Mouse (Mus musculus) midbrain, postnatal 0 days (tissue): ENCODE data around the gene Adamtsl1. TPM values are rescaled to one million over a fixed set of nuclear protein-coding genes. Genes with fewer than 3 reads are reported as not detected.

ENCODE experiments used
- ATAC-seq: fragments of 200-750 bp; cut with Nextera tagmentation; 2 replicates; pipeline ENCODE4 v1.8.0; 2017; ENCODE audit warnings: moderate number of reproducible peaks, mild to moderate bottlenecking, moderate TSS enrichment, moderate library complexity; ENCODE audit not compliant: low FRiP score
- DNase-seq: peaks from one replicate; pipeline ENCODE4 v3.0.0-alpha.2; 2015; ENCODE audit warnings: low spot score
- H3K27ac ChIP-seq: fragments of 300-500 bp; sonication (generic); 2 replicates; pipeline ENCODE4 v1.5.1; 2014; ENCODE audit warnings: low read depth, mild to moderate bottlenecking, low read length, mixed read lengths
- H3K27me3 ChIP-seq: fragments of 300-500 bp; sonication (generic); 2 replicates; pipeline ENCODE4 v1.6.1; 2014; ENCODE audit warnings: low read length, control low read depth, mixed read lengths; ENCODE audit not compliant: insufficient read depth
- H3K36me3 ChIP-seq: fragments of 300-500 bp; sonication (generic); 2 replicates; pipeline ENCODE4 v1.6.1; 2014; ENCODE audit warnings: low read length, control low read depth, mixed read lengths; ENCODE audit not compliant: insufficient read depth
- H3K4me1 ChIP-seq: fragments of 300-500 bp; sonication (generic); 2 replicates; pipeline ENCODE4 v1.6.1; 2014; ENCODE audit warnings: mild to moderate bottlenecking, control low read depth, antibody characterized with exemption, low read length, mixed read lengths; ENCODE audit not compliant: insufficient read depth
- H3K4me2 ChIP-seq: fragments of 300-500 bp; sonication (generic); 2 replicates; pipeline ENCODE4 v1.6.1; 2014; ENCODE audit warnings: low read depth, mild to moderate bottlenecking, low read length, mixed read lengths; ENCODE audit not compliant: poor library complexity, severe bottlenecking
- H3K4me3 ChIP-seq: fragments of 300-500 bp; sonication (generic); 2 replicates; pipeline ENCODE4 v1.5.1; 2014; ENCODE audit warnings: low read depth, mild to moderate bottlenecking, low read length, moderate library complexity
- H3K9ac ChIP-seq: fragments of 300-500 bp; sonication (generic); replicated peaks from 2 replicates; pipeline ENCODE4 v1.6.1; 2014; ENCODE audit warnings: mild to moderate bottlenecking, low read length, moderate library complexity, mixed read lengths; ENCODE audit not compliant: poor library complexity, severe bottlenecking
- H3K9me3 ChIP-seq: fragments of 300-500 bp; sonication (generic); 2 replicates; pipeline ENCODE4 v1.6.1; 2016; ENCODE audit warnings: low read length, control low read depth
- CTCF ChIP-seq: IDR thresholded peaks from 2 replicates; pipeline ENCODE4 v1.5.1; 2016; ENCODE audit warnings: antibody characterized with exemption, mild to moderate bottlenecking
- WGBS: fragments of 180-500 bp; shearing (Covaris S2); extraction: QIAGEN DNeasy Blood & Tissue Kit; methylation state at CpG from one replicate; pipeline ENCODE4 v1.1.7; 2014; 5-methylcytosine and 5-hydroxymethylcytosine counted together
- polyA plus RNA-seq: library from polyadenylated mRNA; unstranded; fragments of >200 nt; fragmentation: Nextera tagmentation; extraction: Ambion mirVana; gene quantifications from 2 replicates; pipeline ENCODE4 v1.2.1, GENCODE M21; 2015
- total RNA-seq: library from RNA; depleted of rRNA; stranded (reverse); fragments of >200 nt; gene quantifications from 2 replicates; pipeline ENCODE4 v1.2.3, GENCODE M21; 2014

Gene Adamtsl1
- total and polyA plus RNA-seq, 2 experiments from 2014 or later, result 4.9 to 7.3 TPM

DNA sequence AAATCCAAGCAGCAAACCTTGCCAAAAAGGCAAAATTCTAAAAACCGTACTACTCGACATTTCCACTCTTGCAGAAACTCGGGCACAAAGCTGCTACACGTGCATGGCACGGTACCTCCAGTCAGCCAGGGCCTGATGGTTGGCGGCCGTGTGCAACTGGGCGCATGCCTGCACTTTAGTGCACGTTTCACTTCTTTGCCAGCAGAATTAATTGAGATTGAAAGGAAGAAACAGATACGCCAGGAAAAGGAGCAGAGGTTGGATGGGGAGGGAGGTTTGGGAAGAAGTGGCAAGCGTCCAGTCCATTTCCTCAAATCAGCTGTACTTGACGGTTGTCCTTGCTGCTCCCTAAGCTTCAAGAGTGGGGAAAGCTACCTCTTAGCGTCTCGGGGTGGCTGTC lies 664.1 kb downstream of the Adamtsl1 start:
- H3K27ac ChIP-seq, result no peak overlapping the region
- H3K4me2 ChIP-seq, result no peak overlapping the region
- ATAC-seq (no peak), DNase-seq (no peak)
- no peaks in the 10 kb centered on the region for H3K9me3 ChIP-seq
- no peaks in the 10 kb centered on the region for H3K36me3 ChIP-seq
- TF ChIP-seq CTCF, result no peak
- H3K9ac ChIP-seq, result no peak overlapping the region
- WGBS, result 90% methylated on average over 14 of the region's 14 CpGs
- no peaks in the 10 kb centered on the region for H3K27me3 ChIP-seq
- no peaks in the 10 kb centered on the region for H3K4me1 ChIP-seq
- no peak overlapping the region for H3K4me3 ChIP-seq

DNA sequence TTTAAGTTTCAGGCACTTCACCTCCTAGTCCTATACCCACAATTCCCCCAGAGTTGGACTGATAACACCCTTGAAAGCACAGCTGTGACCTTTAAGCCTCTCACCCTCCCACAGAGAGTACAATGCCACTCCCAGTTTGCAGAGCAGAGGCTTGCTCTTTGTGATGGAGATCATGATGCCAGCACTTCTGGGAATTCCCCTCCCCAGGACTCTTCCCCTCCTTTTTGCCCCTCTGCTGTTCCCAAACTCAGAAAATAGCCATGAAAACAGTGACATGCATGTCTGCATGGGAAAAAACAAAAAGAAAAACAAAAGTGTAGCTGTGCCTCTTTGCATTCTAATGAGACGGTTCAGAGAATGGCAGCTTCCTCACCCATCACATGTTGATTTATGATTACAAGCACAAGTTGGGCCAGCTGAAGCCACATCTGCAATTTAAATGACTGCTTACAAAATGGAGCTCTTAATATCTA lies 669.8 kb downstream of the Adamtsl1 start:
- H3K27ac ChIP-seq, result no peak overlapping the region
- DNase-seq (no peak), ATAC-seq (no peak)
- no peak overlapping the region for H3K4me3 ChIP-seq
- no peak for TF ChIP-seq CTCF
- WGBS, result 28% methylated on average over 1 of the region's 1 CpGs
- H3K4me1 ChIP-seq, result no peaks in the 10 kb centered on the region
- no peaks in the 10 kb centered on the region for H3K36me3 ChIP-seq
- no peaks in the 10 kb centered on the region for H3K27me3 ChIP-seq
- H3K9ac ChIP-seq, result no peak overlapping the region
- no peaks in the 10 kb centered on the region for H3K9me3 ChIP-seq
- H3K4me2 ChIP-seq, result no peak overlapping the region

GRCm38 (mm10) chr4:86189853-86190252 lies 675.9 kb downstream of the Adamtsl1 start:
- no peak overlapping the region for H3K4me2 ChIP-seq
- no peak for TF ChIP-seq CTCF
- no peaks in the 10 kb centered on the region for H3K4me1 ChIP-seq
- H3K27ac ChIP-seq, result no peak overlapping the region
- no peaks in the 10 kb centered on the region for H3K27me3 ChIP-seq
- no peaks in the 10 kb centered on the region for H3K9me3 ChIP-seq
- H3K4me3 ChIP-seq, result no peak overlapping the region
- WGBS, result 57% methylated on average over 2 of the region's 2 CpGs
- DNase-seq (no peak), ATAC-seq (peak; percentile 68)
- H3K9ac ChIP-seq, result no peak overlapping the region
- H3K36me3 ChIP-seq, result no peaks in the 10 kb centered on the region

DNA sequence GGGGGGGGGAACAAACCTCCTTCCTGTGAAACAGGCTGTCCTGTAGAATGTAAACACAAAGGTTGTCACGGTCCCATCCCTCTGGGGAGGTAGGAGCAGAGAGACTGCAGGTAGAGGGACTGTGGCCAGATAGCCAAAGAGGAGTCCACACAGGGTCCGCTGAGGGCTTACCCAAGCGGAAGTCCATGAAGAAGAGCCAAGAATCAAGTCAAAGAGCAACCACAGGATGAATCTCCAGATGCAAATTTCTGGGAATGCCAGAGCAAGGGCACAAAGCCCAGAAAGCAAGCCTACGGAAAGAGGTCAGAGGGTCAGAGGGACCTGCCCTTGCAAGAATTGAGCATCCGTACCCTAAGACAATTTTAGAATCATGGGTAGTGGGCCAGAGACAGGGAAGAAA lies 677.2 kb downstream of the Adamtsl1 start:
- 91% methylated on average over 5 of the region's 5 CpGs for WGBS
- no peak overlapping the region for H3K4me2 ChIP-seq
- no peak for DNase-seq

GRCm38 (mm10) chr4:86201766-86202165 lies 687.8 kb downstream of the Adamtsl1 start:
- Histone ChIP-seq H3K36me3 (no peaks in the 10 kb centered on the region), H3K9me3 (no peaks in the 10 kb centered on the region), H3K4me3 (no peak overlapping the region), H3K27me3 (no peaks in the 10 kb centered on the region), H3K4me2 (no peak overlapping the region), H3K27ac (no peak overlapping the region), H3K9ac (no peak overlapping the region), H3K4me1 (no peaks in the 10 kb centered on the region)
- no peak for DNase-seq
- no peak for TF ChIP-seq CTCF
- WGBS, result 83% methylated on average over 7 of the region's 7 CpGs
- no peak for ATAC-seq

More for the DNA sequence above, 677.2 kb downstream of the Adamtsl1 start:
- Histone ChIP-seq H3K9me3 (no peaks in the 10 kb centered on the region), H3K4me3 (no peak overlapping the region), H3K27ac (no peak overlapping the region), H3K27me3 (no peaks in the 10 kb centered on the region), H3K9ac (no peak overlapping the region), H3K4me1 (no peaks in the 10 kb centered on the region), H3K36me3 (no peaks in the 10 kb centered on the region)
- no peak for ATAC-seq
- TF ChIP-seq CTCF, result no peak

DNA sequence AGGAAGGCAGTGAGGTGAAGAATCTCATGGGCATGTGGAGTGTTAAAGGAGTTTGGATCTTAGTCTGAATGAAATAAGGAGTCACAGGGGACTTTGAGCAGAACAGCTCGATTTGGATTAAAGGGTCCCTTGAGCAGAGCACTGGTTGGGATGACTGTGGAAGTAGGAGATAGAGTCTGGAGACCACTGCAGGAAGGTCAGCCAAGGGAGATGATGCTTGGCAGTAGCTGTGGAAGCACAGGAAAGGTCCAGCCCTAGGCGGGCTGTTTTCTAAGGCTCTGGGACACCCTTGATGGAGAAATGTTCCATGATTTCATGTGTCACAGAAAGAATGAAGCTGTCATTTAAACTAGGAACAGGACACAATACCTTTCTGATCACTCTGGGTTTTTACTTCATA lies 689.3 kb downstream of the Adamtsl1 start:
- Histone ChIP-seq H3K4me3 (no peak overlapping the region), H3K4me1 (no peaks in the 10 kb centered on the region), H3K27ac (no peak overlapping the region), H3K9me3 (no peaks in the 10 kb centered on the region), H3K9ac (no peak overlapping the region), H3K36me3 (no peaks in the 10 kb centered on the region), H3K4me2 (no peak overlapping the region), H3K27me3 (no peaks in the 10 kb centered on the region)
- 84% methylated on average over 2 of the region's 2 CpGs for WGBS
- no peak for TF ChIP-seq CTCF
- ATAC-seq (no peak), DNase-seq (no peak)
